Mouse (Mus musculus) kidney, postnatal 10 days (tissue): ENCODE measurements around the gene Ndufs3.

Source experiments
- DNase-seq: peaks from one replicate; pipeline ENCODE4 v3.0.0; 2021; ENCODE audit warnings: mixed read lengths

Gene Ndufs3

GRCm38 (mm10) chr2:90904076-90904855, at the start of gene Ndufs3, which contains the start of gene Kbtbd4:
TSS of gene Ndufs3 (minus strand) at chr2:90904827.
TSS of gene Kbtbd4 (plus strand) at chr2:90904740.
- peak; percentile 93 for DNase-seq

GRCm38 (mm10) chr2:90953461-90953860, 48.8 kb upstream of the Ndufs3 start:
- DNase-seq, result no peak

DNA sequence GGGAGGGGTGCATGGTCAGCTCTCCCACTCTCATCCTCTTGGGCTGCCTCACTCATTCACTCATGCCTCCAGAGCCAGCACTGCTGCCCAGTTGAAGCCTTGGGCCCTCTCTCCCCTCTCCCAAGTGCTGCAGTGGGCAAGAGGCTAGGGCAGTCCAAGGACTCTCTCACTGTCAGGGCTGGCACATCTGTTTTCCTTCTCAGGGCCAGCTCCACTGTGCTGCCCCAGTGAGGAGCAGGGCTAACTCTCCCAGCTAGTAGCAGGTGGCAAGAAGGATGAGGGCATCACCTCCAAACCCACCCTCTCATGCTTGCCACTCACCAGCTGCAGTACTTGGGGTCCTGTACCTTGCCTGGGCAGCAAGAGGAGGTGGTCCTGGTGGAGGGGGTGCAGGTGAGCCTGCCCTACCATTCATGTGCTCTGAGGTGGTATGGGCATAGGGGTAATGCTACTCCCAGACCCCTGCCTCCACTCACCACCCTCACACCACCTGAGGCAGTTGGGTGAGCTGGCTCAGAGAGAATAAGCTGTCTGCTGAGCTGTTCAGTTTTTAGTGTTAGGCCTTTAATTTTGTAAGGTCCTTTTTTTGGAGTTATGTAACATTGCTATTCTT, 46.1 kb upstream of the Ndufs3 start:
- no peak for DNase-seq

- DNase-seq, result no peak
Observed at GRCm38 (mm10) chr2:90950149-90950548, 45.5 kb upstream of the Ndufs3 start.

- DNase-seq, result no peak
Observed at GRCm38 (mm10) chr2:90941744-90942143, 37.1 kb upstream of the Ndufs3 start.

DNA sequence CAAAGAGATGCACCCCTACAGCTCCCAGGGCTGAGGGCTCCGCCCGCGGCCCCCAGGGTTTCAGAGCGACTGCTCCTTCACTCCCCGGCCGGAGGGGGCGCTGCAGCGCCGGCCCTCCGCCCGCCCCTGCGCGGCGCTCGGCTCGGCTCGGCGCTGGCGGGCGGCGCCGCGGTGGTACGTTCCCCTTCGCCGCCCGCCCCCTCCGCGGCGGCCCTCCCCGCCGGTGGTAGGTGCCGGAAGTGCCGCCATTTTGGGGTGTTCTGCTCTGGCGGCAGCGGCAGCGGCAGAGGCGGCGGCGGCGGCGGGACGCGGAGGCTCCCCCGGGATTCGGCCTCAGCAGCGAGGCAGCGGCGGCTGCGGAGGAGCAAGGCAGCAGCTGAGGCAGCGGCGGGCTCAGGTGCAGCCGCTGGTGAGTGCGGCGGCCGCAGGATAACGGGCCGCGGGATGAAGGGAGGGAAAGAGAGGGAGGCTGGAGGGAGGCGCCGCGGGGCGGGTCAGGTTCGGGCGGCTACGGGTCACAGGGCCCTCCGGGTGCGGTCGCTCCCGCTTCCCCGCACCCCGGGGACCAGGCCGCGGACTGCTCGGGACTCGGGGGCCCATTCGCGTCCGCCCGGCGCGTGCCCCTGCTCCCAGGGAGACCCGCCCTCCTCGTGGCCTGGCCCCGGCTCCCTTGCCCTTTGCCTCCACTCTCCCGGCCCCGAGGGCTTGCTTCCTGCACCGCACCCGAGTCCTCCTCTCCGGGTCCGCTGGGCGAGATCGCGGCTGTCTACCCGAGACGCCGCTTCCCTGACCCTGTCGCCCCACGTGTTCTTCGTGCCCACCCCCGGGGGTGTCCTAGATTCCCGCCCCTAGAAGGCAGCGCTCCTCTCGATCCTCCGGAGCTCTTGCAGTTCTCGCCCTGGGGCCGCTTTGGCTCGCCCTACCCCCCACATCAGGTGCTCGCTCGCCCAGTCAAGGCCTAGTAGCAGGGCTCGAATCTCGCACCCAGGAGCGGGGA, 35.9 kb upstream of the Ndufs3 start, which contains the start of gene Celf1:
TSS of gene Celf1 (plus strand) at position 150 of the 997 bp plus-strand sequence.
- peak; percentile 92 for DNase-seq

GRCm38 (mm10) chr2:90939750-90940149, 35.1 kb upstream of the Ndufs3 start:
- DNase-seq, result peak; percentile 30

- no peak for DNase-seq
Observed at GRCm38 (mm10) chr2:90938362-90938761, 33.7 kb upstream of the Ndufs3 start.

GRCm38 (mm10) chr2:90932273-90932672, 27.6 kb upstream of the Ndufs3 start:
- no peak for DNase-seq

- no peak for DNase-seq
Observed at GRCm38 (mm10) chr2:90931829-90932228, 27.2 kb upstream of the Ndufs3 start.

GRCm38 (mm10) chr2:90928566-90928965, 23.9 kb upstream of the Ndufs3 start:
- DNase-seq, result no peak

DNA sequence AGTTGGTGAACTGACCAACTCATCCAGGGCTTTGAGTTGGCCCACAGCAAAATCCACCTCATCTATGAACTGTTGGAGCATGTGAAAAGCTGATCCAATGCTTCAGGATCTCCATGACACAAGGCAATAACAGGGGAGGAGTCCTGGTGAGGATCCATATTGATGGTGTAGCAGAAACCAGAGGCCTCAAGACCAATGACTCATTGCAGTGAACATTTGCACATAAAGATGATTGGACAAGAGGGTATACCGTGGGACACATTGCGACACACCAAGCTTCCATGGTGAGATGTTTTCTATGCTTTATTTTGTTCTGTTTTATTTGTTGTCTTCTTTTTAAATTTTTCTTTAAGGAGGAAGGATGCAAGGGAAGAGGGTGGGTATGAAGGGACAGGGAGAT, 18.0 kb upstream of the Ndufs3 start:
- DNase-seq, result no peak

DNA sequence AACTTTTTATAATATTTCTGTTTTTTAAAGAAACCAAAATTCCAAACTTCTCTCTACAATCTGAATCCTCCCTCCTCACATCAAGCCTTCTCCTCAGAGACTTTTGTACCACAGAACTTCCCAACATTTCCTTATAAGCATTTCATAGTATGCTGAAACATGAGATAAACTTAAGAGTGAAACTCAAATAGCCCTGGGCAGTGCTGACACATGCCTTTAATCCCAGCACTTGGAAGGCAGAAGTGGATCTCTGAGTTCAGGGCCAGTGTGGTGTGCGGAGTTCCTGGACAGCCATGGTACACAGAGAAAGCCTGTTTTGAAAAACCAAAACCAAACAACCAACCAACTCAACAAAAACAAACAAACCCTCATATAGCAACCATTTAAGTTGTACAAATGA, 16.6 kb upstream of the Ndufs3 start:
- no peak for DNase-seq

GRCm38 (mm10) chr2:90917999-90918698, 13.5 kb upstream of the Ndufs3 start:
- peak; percentile 73 for DNase-seq

DNA sequence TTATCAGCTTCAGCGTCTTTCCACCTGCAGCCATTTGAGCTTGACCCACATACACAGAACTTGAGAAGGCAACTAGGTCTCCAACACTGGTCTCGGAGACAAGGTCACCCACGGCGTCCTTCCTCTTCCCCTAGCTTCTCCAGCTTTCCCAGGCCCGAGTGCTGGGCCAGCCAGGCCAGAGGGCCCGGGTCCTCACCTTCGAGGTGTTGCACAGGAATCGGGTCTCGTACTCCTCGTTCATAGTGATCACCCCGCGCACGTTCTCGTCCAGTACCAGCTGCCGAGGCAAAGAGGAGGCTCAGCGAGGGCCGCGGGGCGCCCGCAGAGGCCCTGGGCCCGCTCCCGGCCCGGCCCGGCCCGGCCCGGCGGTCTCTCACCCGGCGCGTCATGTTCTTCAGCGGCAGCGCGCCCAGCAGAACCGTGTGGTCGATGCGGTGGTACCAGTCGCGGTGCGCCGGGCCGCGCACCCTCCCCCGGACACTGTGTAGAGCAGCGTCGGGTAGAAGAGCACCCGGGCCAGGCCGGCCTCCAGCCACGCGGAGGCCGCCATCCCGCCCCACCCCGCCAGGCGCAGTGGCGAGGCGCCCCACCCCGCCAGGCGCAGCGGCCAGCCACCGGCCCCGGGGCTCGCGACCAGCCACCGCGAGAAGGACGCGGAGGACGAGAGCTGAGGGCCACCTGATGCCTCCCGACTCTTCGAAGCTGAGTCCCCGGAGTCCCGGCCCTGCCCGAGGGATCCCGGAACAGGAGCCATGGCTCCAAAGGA, 12.8 kb upstream of the Ndufs3 start:
- peak; percentile 83 for DNase-seq

DNA sequence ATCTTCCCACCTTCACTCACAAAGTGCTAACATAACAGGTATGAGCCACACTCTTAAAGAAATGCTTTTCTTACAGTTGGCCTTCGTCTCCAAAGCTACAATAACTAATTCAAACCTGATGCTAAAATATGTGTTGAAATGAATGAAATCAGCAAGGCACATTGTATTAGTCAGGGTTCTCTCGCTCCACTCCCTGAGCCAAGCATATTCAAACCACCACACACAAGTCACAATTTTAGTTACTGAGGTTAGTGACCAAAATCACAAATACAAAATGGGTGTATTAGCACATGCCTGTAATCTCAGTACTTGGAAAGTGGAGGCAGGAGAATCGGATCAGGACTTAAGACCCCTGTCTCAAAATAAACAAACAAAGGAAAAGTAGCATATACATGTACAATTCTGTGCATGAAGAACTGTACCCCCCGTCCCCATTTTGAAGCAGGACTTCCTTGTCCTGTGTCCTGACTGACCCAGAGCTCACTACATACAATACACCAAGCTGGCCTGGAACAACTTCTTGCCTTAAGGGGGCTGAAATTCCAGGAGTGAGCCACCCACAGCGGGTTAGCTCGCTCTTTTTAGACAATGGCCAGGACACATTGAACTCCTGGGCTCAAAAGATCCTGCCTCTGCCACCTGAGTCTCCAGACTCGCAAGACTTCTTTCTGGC, 12.1 kb upstream of the Ndufs3 start:
- DNase-seq, result no peak

GRCm38 (mm10) chr2:90915516-90915915, 10.9 kb upstream of the Ndufs3 start:
- no peak for DNase-seq

DNA sequence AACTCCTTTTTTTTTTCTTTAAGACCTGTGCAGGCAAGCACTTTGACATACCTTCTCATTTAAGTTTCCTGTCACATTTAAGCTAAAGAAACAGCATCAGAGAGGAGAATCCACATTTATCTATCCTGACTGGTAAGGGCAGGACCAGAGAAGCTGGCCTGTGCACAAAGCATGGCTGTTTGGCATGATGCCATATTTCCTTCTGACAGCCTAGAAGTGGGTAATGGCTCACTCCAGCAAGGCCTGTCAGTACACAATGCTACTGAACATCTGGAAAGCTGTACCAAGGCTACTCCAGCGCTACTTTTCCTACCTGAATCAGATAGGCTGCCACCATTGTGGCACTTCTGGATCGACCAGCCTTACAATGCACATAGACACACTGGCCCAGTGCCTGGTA, 9.0 kb upstream of the Ndufs3 start:
- DNase-seq, result peak; percentile 53

GRCm38 (mm10) chr2:90911668-90912067, 7.0 kb upstream of the Ndufs3 start:
- no peak for DNase-seq

- no peak for DNase-seq
Observed at GRCm38 (mm10) chr2:90910861-90911260, 6.2 kb upstream of the Ndufs3 start.

DNA sequence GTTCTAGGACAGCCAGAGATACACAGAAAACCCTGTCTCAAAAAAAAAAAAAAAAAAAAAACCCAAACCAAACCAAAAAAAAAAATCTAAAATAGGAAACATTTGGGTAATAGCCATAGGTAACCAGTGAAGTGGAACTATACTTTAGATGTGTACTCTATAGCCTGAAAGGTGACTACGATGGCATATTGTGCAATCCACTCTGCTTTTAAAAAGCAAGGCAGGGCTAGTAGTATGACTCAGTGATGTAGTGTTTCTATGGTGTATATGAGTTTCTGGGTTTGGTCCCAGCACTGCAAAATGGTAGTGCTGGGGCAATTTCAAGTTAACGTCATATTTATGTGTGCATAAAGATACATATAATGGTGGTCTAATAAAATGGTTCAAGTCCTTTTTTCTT, 2.1 kb upstream of the Ndufs3 start:
- DNase-seq, result no peak
